Mouse (Mus musculus): ENCODE results near the gene 0610012G03Rik. TPM values are rescaled to one million over a fixed set of nuclear protein-coding genes. Genes with fewer than 3 reads are reported as not detected.

0610012G03Rik gene
- polyA plus RNA-seq, 1 experiment from 2014 or later = 30.6 TPM

GRCm38 (mm10) chr16:31918248-31918724 is 30.0 kb downstream of the 0610012G03Rik start:
- Histone ChIP-seq H3K79me2 (ENCODE audit: inconsistent target) (no peaks in the 10 kb centered on the region), H3K4me3 (ENCODE audit: inconsistent target) (no peak overlapping the region), H3K27ac (no peak overlapping the region), H3K36me3 (ENCODE audit: inconsistent target) (no peaks in the 10 kb centered on the region)
- 13% methylated on average over 14 of the region's 14 CpGs for WGBS (ENCODE audit: missing documents)

- WGBS (ENCODE audit: missing documents) = 89% methylated on average over 11 of the region's 11 CpGs
- Histone ChIP-seq H3K27ac (no peak overlapping the region), H3K79me2 (ENCODE audit: inconsistent target) (no peaks in the 10 kb centered on the region), H3K36me3 (ENCODE audit: inconsistent target) (no peaks in the 10 kb centered on the region), H3K4me3 (ENCODE audit: inconsistent target) (no peak overlapping the region)
These were observed 30.5 kb downstream of the 0610012G03Rik start for GRCm38 (mm10) chr16:31917776-31918175.

GRCm38 (mm10) chr16:31910281-31910847 is 37.9 kb downstream of the 0610012G03Rik start:
- H3K27ac ChIP-seq = no peak overlapping the region
- H3K4me3 ChIP-seq (ENCODE audit: inconsistent target) = no peak overlapping the region
- H3K79me2 ChIP-seq (ENCODE audit: inconsistent target) = no peaks in the 10 kb centered on the region
- 44% methylated on average over 10 of the region's 10 CpGs for WGBS (ENCODE audit: missing documents)
- H3K36me3 ChIP-seq (ENCODE audit: inconsistent target) = no peaks in the 10 kb centered on the region

GRCm38 (mm10) chr16:31908959-31909358 is 39.3 kb downstream of the 0610012G03Rik start:
- Histone ChIP-seq H3K27ac (no peak overlapping the region), H3K4me3 (ENCODE audit: inconsistent target) (no peak overlapping the region), H3K79me2 (ENCODE audit: inconsistent target) (no peaks in the 10 kb centered on the region), H3K36me3 (ENCODE audit: inconsistent target) (no peaks in the 10 kb centered on the region)
- WGBS (ENCODE audit: missing documents) = 18% methylated on average over 11 of the region's 11 CpGs

- WGBS (ENCODE audit: missing documents) = 6% methylated on average over 9 of the region's 9 CpGs
- H3K36me3 ChIP-seq (ENCODE audit: inconsistent target) = no peaks in the 10 kb centered on the region
- no peak overlapping the region for H3K4me3 ChIP-seq (ENCODE audit: inconsistent target)
These were observed 41.4 kb downstream of the 0610012G03Rik start for GRCm38 (mm10) chr16:31906896-31907295.

GRCm38 (mm10) chr16:31905891-31906825 is 42.1 kb downstream of the 0610012G03Rik start:
- no peak overlapping the region for H3K27ac ChIP-seq
- no peaks in the 10 kb centered on the region for H3K36me3 ChIP-seq (ENCODE audit: inconsistent target)
- WGBS (ENCODE audit: missing documents) = 64% methylated on average over 19 of the region's 20 CpGs
- H3K79me2 ChIP-seq (ENCODE audit: inconsistent target) = no peaks in the 10 kb centered on the region
- no peak overlapping the region for H3K4me3 ChIP-seq (ENCODE audit: inconsistent target)

More at GRCm38 (mm10) chr16:31906896-31907295, 41.4 kb downstream of the 0610012G03Rik start:
- Histone ChIP-seq H3K79me2 (ENCODE audit: inconsistent target) (no peaks in the 10 kb centered on the region), H3K27ac (no peak overlapping the region)

- WGBS (ENCODE audit: missing documents) = 87% methylated on average over 4 of the region's 4 CpGs
- no peak overlapping the region for H3K27ac ChIP-seq
- H3K4me3 ChIP-seq (ENCODE audit: inconsistent target) = no peak overlapping the region
- no peaks in the 10 kb centered on the region for H3K79me2 ChIP-seq (ENCODE audit: inconsistent target)
- no peaks in the 10 kb centered on the region for H3K36me3 ChIP-seq (ENCODE audit: inconsistent target)
These were observed 43.0 kb downstream of the 0610012G03Rik start for GRCm38 (mm10) chr16:31905331-31905730.

GRCm38 (mm10) chr16:31903239-31903638 is 45.1 kb downstream of the 0610012G03Rik start:
- H3K36me3 ChIP-seq (ENCODE audit: inconsistent target) = no peaks in the 10 kb centered on the region
- H3K79me2 ChIP-seq (ENCODE audit: inconsistent target) = no peaks in the 10 kb centered on the region
- H3K4me3 ChIP-seq (ENCODE audit: inconsistent target) = no peak overlapping the region
- WGBS (ENCODE audit: missing documents) = 87% methylated on average over 8 of the region's 8 CpGs
- H3K27ac ChIP-seq = no peak overlapping the region

- Histone ChIP-seq H3K79me2 (ENCODE audit: inconsistent target) (no peaks in the 10 kb centered on the region), H3K36me3 (ENCODE audit: inconsistent target) (no peaks in the 10 kb centered on the region), H3K27ac (no peak overlapping the region), H3K4me3 (ENCODE audit: inconsistent target) (no peak overlapping the region)
- 100% methylated on average over 1 of the region's 1 CpGs for WGBS (ENCODE audit: missing documents)
These were observed 46.4 kb downstream of the 0610012G03Rik start for GRCm38 (mm10) chr16:31901886-31902285.

- Histone ChIP-seq H3K79me2 (ENCODE audit: inconsistent target) (no peaks in the 10 kb centered on the region), H3K36me3 (ENCODE audit: inconsistent target) (no peaks in the 10 kb centered on the region), H3K27ac (no peak overlapping the region), H3K4me3 (ENCODE audit: inconsistent target) (no peak overlapping the region)
- WGBS (ENCODE audit: missing documents) = 95% methylated on average over 18 of the region's 18 CpGs
These were observed 49.6 kb downstream of the 0610012G03Rik start for GRCm38 (mm10) chr16:31898546-31899326.

Other genes with a start within 250 kb of the 0610012G03Rik start
- not detected in 3 replicates for gene Meltf, start 69.7 kb downstream of the 0610012G03Rik start, polyA plus RNA-seq (2018)
- 2.8 to 3.6 TPM (median 2.9 TPM) in 3 replicates for gene Pigz, start 14.6 kb downstream of the 0610012G03Rik start, polyA plus RNA-seq (2018)
- gene Ncbp2, start within 50 bp of the 0610012G03Rik start, polyA plus RNA-seq (2018) = 39.9 to 50.1 TPM (median 49.5 TPM) in 3 replicates
- gene Senp5, start 54.8 kb upstream of the 0610012G03Rik start, polyA plus RNA-seq (2018) = 16.1 to 23.9 TPM (median 16.3 TPM) in 3 replicates
- gene Pak2, start 130.8 kb upstream of the 0610012G03Rik start, polyA plus RNA-seq (2018) = 58.5 to 99.5 TPM (median 73.3 TPM) in 3 replicates
- gene Pigx, start 151.2 kb upstream of the 0610012G03Rik start, polyA plus RNA-seq (2018) = 30.5 to 37.7 TPM (median 33.8 TPM) in 3 replicates
- 6.1 to 13.3 TPM (median 8.9 TPM) in 3 replicates for gene Cep19, start 151.3 kb upstream of the 0610012G03Rik start, polyA plus RNA-seq (2018)
- 133 to 329 TPM (median 277 TPM) in 3 replicates for gene Nrros, start 217.1 kb upstream of the 0610012G03Rik start, polyA plus RNA-seq (2018)
- gene Bex6, start 231.3 kb upstream of the 0610012G03Rik start, polyA plus RNA-seq (2018) = 0.64 to 0.83 TPM (median 0.74 TPM) in 3 replicates